Mouse (Mus musculus): Measurements from ENCODE around the gene Unc13b. TPM values are rescaled to one million over a fixed set of nuclear protein-coding genes. Genes with fewer than 3 reads are reported as not detected.

Gene Unc13b
- polyA plus RNA-seq, 2 experiments from 2014 or later: 0.08 TPM; not detected in 1

Other genes starting within 250 kb of the Unc13b start
- gene Fam205a1, start 205.1 kb upstream of the Unc13b start, polyA plus RNA-seq (2017; shearing (Covaris generic)): not detected
- not detected for gene Gm12394, start 202.2 kb upstream of the Unc13b start, polyA plus RNA-seq (2017; shearing (Covaris generic))
- gene Fam205c, start 184.7 kb upstream of the Unc13b start, polyA plus RNA-seq (2017; shearing (Covaris generic)): not detected
- gene Phf24, start 142.3 kb upstream of the Unc13b start, polyA plus RNA-seq (2017; shearing (Covaris generic)): under 1 TPM in 1 of 2 experiments, not detected in 1; 0.14 TPM
- gene Dnajb5, start 109.1 kb upstream of the Unc13b start, polyA plus RNA-seq (2017; shearing (Covaris generic)): 1 to 10 TPM; 6.0 to 7.2 TPM
- gene 1700022I11Rik, start 89.3 kb upstream of the Unc13b start, polyA plus RNA-seq (2017; shearing (Covaris generic)): under 1 TPM in 1 of 2 experiments, not detected in 1; 0.25 TPM
- 100 to 1,000 TPM; 146 TPM for gene Vcp, start 58.4 kb upstream of the Unc13b start, polyA plus RNA-seq (2017; shearing (Covaris generic))
- gene Fancg, start 48.4 kb upstream of the Unc13b start, polyA plus RNA-seq (2017; shearing (Covaris generic)): 10 to 100 TPM; 16.5 to 27.4 TPM
- 10 to 100 TPM; 14.1 to 14.6 TPM for gene Pigo, start 33.1 kb upstream of the Unc13b start, polyA plus RNA-seq (2017; shearing (Covaris generic))
- 100 to 1,000 TPM; 119 to 161 TPM for gene Stoml2, start 27.2 kb upstream of the Unc13b start, polyA plus RNA-seq (2017; shearing (Covaris generic))
- 1 to 10 TPM; 2.9 to 4.0 TPM for gene Fam214b, start 12.7 kb upstream of the Unc13b start, polyA plus RNA-seq (2017; shearing (Covaris generic))
- under 1 TPM in 1 of 2 experiments, not detected in 1; 0.29 TPM for gene Atp8b5, start 208.2 kb downstream of the Unc13b start, polyA plus RNA-seq (2017; shearing (Covaris generic))

Data from activated CD4-positive, CD25-positive, alpha-beta regulatory T cell, adult 4 months (primary cell).